Mouse (Mus musculus): ENCODE data around the gene Ibtk.

Ibtk gene

DNA sequence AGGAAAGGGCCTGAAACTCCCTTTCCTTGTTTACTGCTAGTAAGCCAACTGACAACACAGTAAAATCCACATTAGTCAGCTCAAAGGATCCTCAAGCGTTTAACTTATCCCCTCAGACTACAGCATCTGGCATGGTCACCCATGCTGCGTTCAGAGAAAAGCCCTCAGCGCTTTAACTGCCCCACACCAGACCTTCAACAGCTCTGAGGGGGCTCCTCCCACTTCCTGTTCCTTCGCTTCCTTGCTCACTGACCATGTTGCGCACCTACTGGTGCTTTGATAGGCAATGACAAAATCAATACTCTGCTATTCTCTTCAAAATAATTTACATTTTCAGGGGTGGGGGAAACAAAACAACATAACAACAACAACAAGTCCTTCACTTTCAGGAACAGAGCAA, 47.2 kb downstream of the Ibtk start:
- no peak for DNase-seq (ENCODE audit: low spot score)

DNA sequence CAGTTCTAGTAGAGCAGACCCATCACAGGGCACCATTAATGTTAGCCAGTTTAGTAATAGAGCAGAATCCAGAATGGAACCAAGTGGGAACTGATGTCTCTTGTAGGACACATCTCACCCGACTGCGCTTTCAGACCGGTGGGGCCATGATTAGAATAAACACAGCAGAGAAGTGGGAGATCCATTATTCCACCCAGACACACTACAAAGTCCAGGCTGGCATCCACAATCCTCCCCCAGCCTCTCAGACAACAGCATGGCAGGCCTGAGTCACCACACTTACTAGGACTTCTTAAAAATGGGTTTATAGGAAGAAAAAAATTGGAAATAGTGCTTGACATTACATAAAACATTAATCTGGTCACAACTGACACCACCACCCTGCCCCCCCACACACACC, 53.5 kb downstream of the Ibtk start:
- no peak for DNase-seq (ENCODE audit: low spot score)

DNA sequence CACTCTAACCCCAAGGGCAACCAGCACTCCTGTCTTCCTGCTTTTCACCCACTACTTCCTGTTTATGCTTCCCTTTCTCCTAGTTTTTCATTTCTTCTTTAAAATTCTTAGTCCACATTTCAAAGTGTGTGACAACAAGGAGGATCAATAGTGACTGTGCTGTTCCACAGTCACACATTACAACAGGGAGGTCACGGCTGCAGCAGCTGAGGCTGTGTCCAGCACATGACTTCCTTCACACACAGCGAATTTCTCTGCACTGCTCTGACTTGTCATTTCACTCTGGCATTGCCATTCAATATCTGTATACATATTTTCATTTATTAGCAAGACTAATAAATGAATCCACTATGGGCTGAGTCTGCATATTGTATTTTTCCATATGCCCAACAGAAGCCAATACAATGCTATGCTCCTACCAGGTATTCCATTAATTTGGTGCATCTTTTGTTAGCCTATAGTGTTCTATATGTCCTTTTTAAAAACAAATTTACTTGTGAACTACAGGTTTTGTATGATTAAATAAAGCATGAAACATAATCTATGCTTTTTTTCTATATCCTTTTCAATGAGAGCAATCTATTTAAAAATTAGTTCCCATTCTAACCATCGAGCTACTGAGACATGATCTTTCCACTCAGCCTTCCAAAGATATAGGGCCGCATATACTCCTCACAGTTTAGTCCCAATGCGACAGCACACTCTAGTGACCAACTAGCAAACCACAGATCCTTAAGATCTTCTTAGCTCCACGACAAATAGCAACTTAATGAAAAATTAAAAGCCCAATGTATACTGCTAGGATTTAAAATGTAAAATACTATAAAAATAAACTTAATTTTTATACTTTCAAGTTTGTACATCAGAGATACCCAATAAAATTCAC, 55.7 kb downstream of the Ibtk start:
- DNase-seq (ENCODE audit: low spot score): no peak

- no peak for DNase-seq (ENCODE audit: low spot score)
These were observed 64.1 kb downstream of the Ibtk start for GRCm38 (mm10) chr9:85685010-85685409.

DNA sequence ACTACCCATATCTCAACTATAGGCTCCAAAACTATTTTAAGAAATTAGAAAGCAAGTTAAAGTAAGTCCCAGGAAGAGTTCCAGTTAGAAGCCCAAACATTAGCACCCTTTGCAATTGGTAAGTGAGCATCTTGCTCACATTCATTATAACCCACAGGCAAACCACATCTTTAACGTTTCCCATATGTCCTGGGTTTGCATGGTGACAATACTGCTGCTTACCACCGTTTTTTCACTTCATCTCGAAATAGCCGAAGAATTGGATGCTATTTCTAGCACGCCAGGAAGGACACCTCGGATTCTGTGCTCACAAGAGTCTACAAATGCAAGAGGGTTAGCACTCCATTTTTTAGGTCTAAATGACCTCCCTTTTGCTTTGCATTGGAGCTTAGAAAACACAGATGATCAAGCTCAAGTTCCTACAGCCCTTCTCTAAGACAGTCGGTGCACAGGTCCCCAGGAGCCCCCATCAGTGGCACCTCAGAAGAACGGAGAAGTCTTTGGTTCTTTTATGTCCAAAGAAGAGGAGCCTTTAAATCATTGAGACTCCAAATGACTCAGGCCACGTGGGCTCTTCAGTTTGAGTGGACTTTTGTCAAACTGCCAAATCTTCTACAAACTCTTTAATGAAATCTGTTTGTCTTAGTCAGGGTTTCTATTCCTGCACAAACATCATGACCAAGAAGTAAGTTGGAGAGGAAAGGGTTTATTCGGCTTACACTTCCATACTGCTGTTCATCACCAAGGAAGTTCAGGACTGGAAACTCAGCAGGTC, 73.8 kb downstream of the Ibtk start:
- no peak for DNase-seq (ENCODE audit: low spot score)

GRCm38 (mm10) chr9:85673907-85674481, 75.1 kb downstream of the Ibtk start:
- DNase-seq (ENCODE audit: low spot score): no peak

DNA sequence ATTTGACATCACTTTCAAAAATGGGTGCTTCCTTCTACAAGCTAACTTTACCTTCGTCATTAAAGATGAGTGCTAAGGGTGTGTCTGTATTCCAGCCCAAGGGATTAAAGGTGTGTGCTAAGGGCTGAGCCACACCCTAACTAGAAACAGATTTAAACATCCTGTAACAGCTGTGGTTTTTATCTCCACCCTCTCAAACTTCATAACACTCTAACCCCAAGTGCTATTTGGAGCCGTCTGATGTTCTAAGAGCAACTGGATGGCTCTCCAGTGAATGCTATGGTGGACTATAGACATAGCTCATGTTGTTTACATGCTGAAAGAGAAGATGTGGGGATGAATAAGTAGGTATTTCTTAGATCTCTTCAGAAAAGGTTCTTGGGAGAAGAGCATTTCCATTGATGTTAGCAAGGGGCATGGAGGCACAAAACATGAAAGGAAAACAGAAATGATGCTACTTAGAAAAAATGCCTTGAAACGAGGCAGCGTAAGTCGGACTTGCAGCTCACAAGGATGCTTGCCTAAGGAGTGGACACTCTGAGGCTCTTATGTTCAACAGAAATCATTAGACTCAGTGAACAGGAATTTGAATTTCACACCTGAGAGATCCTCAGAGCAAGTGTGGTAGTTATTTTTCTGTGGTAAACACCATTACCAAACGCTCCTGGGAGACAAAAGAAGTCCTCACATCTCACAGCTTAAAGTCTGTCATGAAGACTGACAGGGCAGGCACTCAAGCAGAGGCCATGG, 77.4 kb downstream of the Ibtk start:
- no peak for DNase-seq (ENCODE audit: low spot score)

DNA sequence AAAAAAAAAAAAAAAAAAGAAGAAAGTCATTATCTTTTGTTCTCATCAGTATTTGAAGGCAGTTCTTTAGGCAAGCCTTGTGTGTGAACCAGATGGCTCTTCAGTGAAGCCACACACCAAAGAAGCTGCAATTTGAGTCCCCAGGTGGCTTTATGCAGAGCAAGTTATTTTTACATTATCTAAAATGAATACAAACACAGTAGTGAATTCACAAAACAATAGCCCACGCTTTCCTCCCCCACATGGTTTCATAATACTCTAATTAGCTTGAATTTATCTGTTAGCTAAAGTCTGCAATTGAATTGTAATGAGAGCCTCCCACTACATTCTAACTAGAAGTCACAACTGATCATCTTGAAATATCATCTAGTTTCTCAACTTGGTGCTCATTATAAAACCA, 84.8 kb downstream of the Ibtk start:
- peak; percentile 60 for DNase-seq (ENCODE audit: low spot score)

DNA sequence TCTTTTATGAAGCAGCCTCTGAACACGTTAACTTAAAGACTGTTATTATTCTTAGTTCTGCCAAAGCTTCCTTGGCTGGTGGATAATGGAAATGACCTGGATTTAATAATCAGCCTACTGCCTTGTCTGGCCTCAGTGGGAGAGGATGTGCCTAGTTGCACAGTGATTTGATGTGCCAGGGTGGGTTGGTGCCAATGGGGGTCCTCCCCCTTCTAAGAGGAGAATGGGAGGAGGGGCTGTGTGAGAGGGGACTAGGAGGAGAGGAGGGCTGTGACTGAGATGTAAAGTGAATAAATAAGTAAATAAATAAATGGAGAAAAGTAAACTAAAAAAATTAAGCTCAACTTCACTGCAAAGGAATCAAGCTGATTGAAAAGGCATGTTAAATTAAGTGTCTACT, 85.3 kb downstream of the Ibtk start:
- no peak for DNase-seq (ENCODE audit: low spot score)

DNA sequence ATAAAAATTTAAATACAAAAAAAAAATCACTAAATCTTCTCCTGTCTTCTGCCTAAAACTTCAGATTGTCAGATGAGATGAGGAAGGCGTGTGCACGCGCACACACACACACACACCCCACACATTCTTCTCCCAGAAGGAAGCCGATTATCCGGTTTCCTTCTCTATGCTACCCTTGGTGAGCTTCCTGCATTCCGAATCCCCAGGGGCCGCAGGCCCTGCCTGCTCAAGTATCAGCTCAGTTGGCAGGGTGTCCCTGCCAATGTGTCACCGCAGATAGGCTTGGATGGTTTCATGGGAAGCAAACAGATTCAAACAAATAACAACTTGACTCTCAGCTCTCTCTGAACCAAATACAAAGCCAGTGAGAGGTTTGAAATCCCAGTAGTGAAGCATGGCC, 86.0 kb downstream of the Ibtk start:
- DNase-seq (ENCODE audit: low spot score): no peak

DNA sequence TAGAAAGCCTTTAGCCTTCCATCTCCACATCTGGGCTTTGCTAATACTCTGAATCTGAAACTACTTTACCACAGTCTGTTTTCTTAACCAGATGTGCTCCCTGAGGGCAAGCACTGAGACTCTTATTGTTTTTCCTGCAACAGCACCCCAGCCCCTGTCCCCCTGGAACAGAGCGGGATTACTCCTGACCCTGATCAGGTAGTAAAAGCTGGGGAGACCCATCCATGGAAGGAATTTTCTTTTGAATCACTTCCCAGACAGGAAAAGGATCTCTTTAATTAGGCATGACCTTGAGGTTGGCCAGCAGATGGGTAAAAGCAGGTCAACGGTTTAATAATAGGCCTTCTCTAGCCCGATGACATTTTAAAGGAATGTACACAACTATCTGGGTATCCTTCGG, 95.7 kb downstream of the Ibtk start:
- DNase-seq (ENCODE audit: low spot score): no peak

- no peak for DNase-seq (ENCODE audit: low spot score)
These were observed 110.9 kb downstream of the Ibtk start for GRCm38 (mm10) chr9:85638276-85638675.

Data from layer of hippocampus, adult 11-12 months (tissue).